Mouse (Mus musculus): ENCODE data around the gene 4930524B15Rik.

DNA sequence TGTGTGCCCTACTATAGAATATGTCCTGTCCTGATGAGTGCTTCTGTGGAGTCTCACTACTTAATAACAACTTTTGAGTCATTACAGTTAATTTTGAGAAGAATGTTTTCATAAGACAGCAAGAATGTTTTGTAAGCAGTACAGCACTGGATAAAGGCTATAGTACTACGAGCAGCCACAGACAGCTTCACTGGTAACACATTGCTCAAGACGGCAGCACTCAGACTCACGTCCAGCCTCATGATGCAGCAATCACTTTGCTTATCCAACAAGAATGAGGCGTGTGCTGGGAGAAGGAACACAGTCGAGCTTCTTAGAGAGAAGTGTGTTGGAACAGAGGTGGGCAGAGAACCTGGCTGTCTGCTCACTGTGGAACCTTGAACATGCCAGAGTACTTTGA is 10.7 kb downstream of the 4930524B15Rik start:
- TF ChIP-seq CTCF (IDR thresholded peaks at IDR 0.05; ENCODE audit: low read depth) (no peak), EP300 (IDR thresholded peaks at IDR 0.05; ENCODE audit: low read depth) (no peak)
